Mouse (Mus musculus) heart, embryonic 16.5 days (tissue): ENCODE data around the gene P3h4. TPM values are rescaled to one million over a fixed set of nuclear protein-coding genes. Genes with fewer than 3 reads are reported as not detected.

Source experiments
- ATAC-seq: fragments of 200-750 bp; cut with Nextera tagmentation; replicated peaks from 2 replicates; pipeline ENCODE4 v1.8.0; 2017; ENCODE audit warnings: moderate number of reproducible peaks; ENCODE audit not compliant: insufficient read depth, low FRiP score; ENCODE audit errors: extremely low read depth
- H3K27ac ChIP-seq: fragments of 300-500 bp; sonication (generic); 2 replicates; pipeline ENCODE4 v1.5.1; 2014; ENCODE audit warnings: mild to moderate bottlenecking, low read length, control low read depth, moderate library complexity
- H3K27me3 ChIP-seq: fragments of 300-500 bp; sonication (generic); 2 replicates; pipeline ENCODE4 v1.6.1; 2014; ENCODE audit warnings: low read length, mixed read lengths; ENCODE audit not compliant: control insufficient read depth, insufficient read depth
- H3K36me3 ChIP-seq: fragments of 300-500 bp; sonication (generic); 2 replicates; pipeline ENCODE4 v1.6.1; 2014; ENCODE audit not compliant: control insufficient read depth, insufficient read depth
- H3K4me1 ChIP-seq: fragments of 300-500 bp; sonication (generic); 2 replicates; pipeline ENCODE4 v1.6.1; 2014; ENCODE audit warnings: low read length, mixed read lengths; ENCODE audit not compliant: control insufficient read depth, insufficient read depth
- H3K4me2 ChIP-seq: fragments of 300-500 bp; sonication (generic); 2 replicates; pipeline ENCODE4 v1.6.1; 2014; ENCODE audit warnings: low read depth, mild to moderate bottlenecking, control low read depth, low read length
- H3K4me3 ChIP-seq: fragments of 300-500 bp; sonication (generic); 2 replicates; pipeline ENCODE4 v1.5.1; 2014; ENCODE audit warnings: mild to moderate bottlenecking, control low read depth, low read length
- H3K9ac ChIP-seq: fragments of 300-500 bp; sonication (generic); 2 replicates; pipeline ENCODE4 v1.6.1; 2014; ENCODE audit warnings: low read length, control low read depth
- H3K9me3 ChIP-seq: fragments of 300-500 bp; sonication (generic); replicated peaks from 2 replicates; pipeline ENCODE4 v1.6.1; 2016; ENCODE audit warnings: low read length; ENCODE audit not compliant: control insufficient read depth
- WGBS: fragments of 180-500 bp; shearing (Covaris S2); extraction: QIAGEN DNeasy Blood & Tissue Kit; methylation state at CpG from one replicate; pipeline ENCODE4 v1.1.7; 2014; 5-methylcytosine and 5-hydroxymethylcytosine counted together
- polyA plus RNA-seq: library from polyadenylated mRNA; unstranded; fragments of >200 nt; fragmentation: Nextera tagmentation; extraction: Ambion mirVana; gene quantifications from 2 replicates; pipeline ENCODE4 v1.2.1, GENCODE M21; 2015

Gene P3h4
- polyA plus RNA-seq, 1 experiment from 2014 or later, result 50.8 TPM

DNA sequence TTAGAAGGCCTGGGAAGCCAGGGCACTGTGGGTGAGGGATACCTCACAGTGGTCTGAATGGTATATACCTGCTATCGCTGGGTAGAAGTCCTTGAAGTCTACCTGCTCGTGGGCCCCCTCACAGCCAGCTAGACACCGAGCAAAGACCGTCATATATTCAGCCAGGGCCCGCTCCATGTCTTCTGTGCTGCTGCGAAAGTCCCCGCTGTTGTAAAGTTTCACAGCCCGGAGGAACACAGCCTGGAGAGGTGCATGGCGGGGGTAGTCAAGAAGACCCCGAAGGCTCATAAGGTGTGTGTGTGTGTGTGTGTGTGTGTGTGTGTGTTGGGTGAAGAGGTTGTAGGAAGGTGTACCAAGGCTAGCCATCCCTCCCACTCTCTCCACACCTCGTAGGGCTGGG, 1.1 kb downstream of the P3h4 start:
- WGBS, result 55% methylated on average over 11 of the region's 11 CpGs
- peak overlapping the region; percentile 74 for H3K9ac ChIP-seq
- no peaks in the 10 kb centered on the region for H3K27me3 ChIP-seq
- H3K27ac ChIP-seq, result peak overlapping the region; percentile 95; the same call in 1 of the 2 replicates
- H3K36me3 ChIP-seq, result peaks cover 7% of the 10 kb centered on the region
- peak overlapping the region; percentile 60 for H3K4me3 ChIP-seq
- H3K4me2 ChIP-seq, result peak overlapping the region; percentile 87
- no peak for ATAC-seq
- H3K4me1 ChIP-seq, result peaks cover 26% of the 10 kb centered on the region
- no peaks in the 10 kb centered on the region for H3K9me3 ChIP-seq

GRCm38 (mm10) chr11:100411736-100412135, 2.9 kb downstream of the P3h4 start:
- Histone ChIP-seq H3K9ac (no peak overlapping the region), H3K9me3 (no peaks in the 10 kb centered on the region), H3K27me3 (no peaks in the 10 kb centered on the region), H3K4me3 (no peak overlapping the region), H3K36me3 (peaks cover 8% of the 10 kb centered on the region), H3K4me2 (no peak overlapping the region; the same call in 1 of the 2 replicates), H3K27ac (no peak overlapping the region), H3K4me1 (peaks cover 32% of the 10 kb centered on the region)
- WGBS, result 58% methylated on average over 11 of the region's 11 CpGs
- ATAC-seq, result no peak

DNA sequence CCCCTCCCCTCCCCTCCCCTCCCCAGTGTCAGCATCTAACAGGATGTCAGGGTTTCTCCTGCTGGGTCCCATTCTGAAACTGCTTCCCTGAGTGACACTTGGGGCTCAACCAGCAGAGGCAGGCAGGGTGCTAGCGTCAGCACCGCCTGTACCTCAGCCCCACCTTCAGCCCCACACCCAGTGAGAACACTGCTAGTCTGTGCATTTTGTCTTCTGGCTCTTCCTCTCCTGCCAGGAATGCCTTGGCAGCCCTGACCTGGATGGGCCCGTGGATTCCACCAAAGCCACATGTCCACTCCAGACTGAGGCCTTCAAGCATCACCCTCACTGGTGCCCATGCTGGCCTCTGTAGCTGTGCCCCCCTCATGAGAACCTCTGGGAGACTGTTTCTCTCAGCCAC, 5.0 kb downstream of the P3h4 start:
- Histone ChIP-seq H3K9me3 (no peaks in the 10 kb centered on the region), H3K27ac (no peak overlapping the region), H3K9ac (no peak overlapping the region), H3K36me3 (peaks cover 8% of the 10 kb centered on the region), H3K4me2 (no peak overlapping the region), H3K4me1 (peaks cover 26% of the 10 kb centered on the region), H3K27me3 (no peaks in the 10 kb centered on the region), H3K4me3 (no peak overlapping the region)
- no peak for ATAC-seq
- 67% methylated on average over 3 of the region's 3 CpGs for WGBS

GRCm38 (mm10) chr11:100408835-100409462, 5.7 kb downstream of the P3h4 start:
- Histone ChIP-seq H3K27ac (no peak overlapping the region), H3K4me3 (no peak overlapping the region), H3K9ac (no peak overlapping the region), H3K4me1 (peaks cover 30% of the 10 kb centered on the region), H3K4me2 (no peak overlapping the region), H3K36me3 (peaks cover 8% of the 10 kb centered on the region), H3K9me3 (no peaks in the 10 kb centered on the region), H3K27me3 (no peaks in the 10 kb centered on the region)
- 91% methylated on average over 12 of the region's 12 CpGs for WGBS
- ATAC-seq, result no peak

GRCm38 (mm10) chr11:100408076-100408834, 6.4 kb downstream of the P3h4 start:
- WGBS, result 36% methylated on average over 10 of the region's 10 CpGs
- peaks cover 8% of the 10 kb centered on the region for H3K36me3 ChIP-seq
- no peak overlapping the region for H3K4me3 ChIP-seq
- no peaks in the 10 kb centered on the region for H3K27me3 ChIP-seq
- H3K4me1 ChIP-seq, result peaks cover 33% of the 10 kb centered on the region
- peak overlapping the region; percentile 37 for H3K27ac ChIP-seq
- no peaks in the 10 kb centered on the region for H3K9me3 ChIP-seq
- no peak overlapping the region for H3K4me2 ChIP-seq
- H3K9ac ChIP-seq, result no peak overlapping the region
- ATAC-seq, result peak; percentile 46; the same call in 1 of the 2 replicates

DNA sequence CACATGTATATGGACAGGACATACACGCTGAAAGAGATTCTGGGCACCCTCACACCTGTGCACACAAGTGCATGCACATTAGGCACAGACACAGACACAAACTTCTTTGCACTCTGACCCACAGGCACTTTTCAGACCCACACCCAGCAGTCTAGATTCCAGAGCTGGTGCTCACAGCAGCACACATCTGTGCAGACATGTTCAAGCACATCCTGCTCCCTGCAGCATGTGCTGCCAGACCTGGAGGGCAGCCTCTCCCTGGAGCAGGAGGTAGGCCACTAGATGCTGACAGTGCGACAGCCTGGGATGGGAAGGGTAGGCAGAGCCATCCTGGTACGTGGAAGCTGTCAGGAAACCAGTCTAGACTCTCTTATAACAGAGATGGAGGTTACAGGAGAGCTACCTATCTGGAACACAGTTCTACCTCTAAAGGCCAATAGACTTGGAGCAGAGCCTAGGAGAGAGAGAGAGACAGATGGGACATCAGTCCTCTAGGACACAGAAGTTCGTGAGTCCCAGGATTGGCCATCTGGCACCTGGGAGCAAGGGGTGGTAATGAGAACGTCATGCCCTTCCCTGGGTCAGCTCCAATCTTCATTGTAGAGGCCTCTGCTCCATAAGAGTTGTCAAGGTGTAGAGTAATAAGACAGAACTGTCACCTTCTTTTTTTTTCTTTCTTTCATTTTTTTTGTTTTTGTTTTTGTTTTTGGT, 7.5 kb downstream of the P3h4 start:
- Histone ChIP-seq H3K4me3 (no peak overlapping the region), H3K4me2 (no peak overlapping the region), H3K9ac (0 out of 2 replicates have a peak overlapping the region, but pooled peaks have one; percentile 22), H3K27me3 (no peaks in the 10 kb centered on the region), H3K27ac (no peak overlapping the region), H3K36me3 (peaks cover 8% of the 10 kb centered on the region), H3K4me1 (peaks cover 32% of the 10 kb centered on the region), H3K9me3 (no peaks in the 10 kb centered on the region)
- 84% methylated on average over 5 of the region's 5 CpGs for WGBS
- no peak for ATAC-seq

- no peak overlapping the region for H3K27ac ChIP-seq
- 78% methylated on average over 8 of the region's 8 CpGs for WGBS
- H3K4me2 ChIP-seq, result no peak overlapping the region
- H3K9ac ChIP-seq, result no peak overlapping the region
- ATAC-seq, result no peak
- H3K27me3 ChIP-seq, result no peaks in the 10 kb centered on the region
- H3K36me3 ChIP-seq, result peaks cover 8% of the 10 kb centered on the region
- H3K9me3 ChIP-seq, result no peaks in the 10 kb centered on the region
- H3K4me1 ChIP-seq, result peaks cover 37% of the 10 kb centered on the region
- H3K4me3 ChIP-seq, result no peak overlapping the region
Measured at GRCm38 (mm10) chr11:100406273-100406672, 8.4 kb downstream of the P3h4 start.

DNA sequence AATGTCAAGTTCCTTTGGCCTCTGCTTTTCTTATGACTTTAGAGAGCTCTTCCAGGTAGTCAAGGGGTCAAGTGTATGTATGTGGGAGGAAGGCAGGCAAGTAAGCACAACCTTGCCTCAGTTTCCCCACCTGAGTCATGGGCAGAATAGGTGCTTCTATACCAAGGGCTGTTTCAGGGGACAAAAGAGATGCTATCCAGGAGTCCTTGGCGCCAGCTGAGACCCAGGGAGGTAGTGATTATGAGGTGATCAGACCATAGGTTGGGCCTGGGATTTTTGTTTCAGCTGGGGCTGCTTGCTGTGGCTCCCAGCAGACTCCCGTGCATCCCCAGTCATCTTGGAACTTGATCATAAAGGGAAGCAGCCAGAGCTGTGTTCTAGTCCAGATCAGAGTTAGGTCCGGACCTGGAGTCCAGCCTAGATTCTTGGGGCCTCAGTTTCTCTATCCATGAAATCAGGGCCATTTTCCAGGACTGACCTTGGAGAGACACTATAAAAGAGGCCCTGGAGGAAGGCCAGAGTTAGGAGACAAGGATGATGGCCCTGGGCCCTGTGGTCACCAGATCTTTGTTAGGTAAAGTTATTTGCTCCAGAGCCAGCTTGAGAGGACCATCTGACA, 10.1 kb downstream of the P3h4 start:
- H3K9ac ChIP-seq, result no peak overlapping the region
- no peaks in the 10 kb centered on the region for H3K9me3 ChIP-seq
- ATAC-seq, result no peak
- H3K36me3 ChIP-seq, result peaks cover 5% of the 10 kb centered on the region; the same call in 1 of the 2 replicates
- peak overlapping the region; percentile 95 for H3K27ac ChIP-seq
- H3K4me2 ChIP-seq, result no peak overlapping the region
- peaks cover 51% of the 10 kb centered on the region for H3K4me1 ChIP-seq
- H3K27me3 ChIP-seq, result no peaks in the 10 kb centered on the region
- 89% methylated on average over 3 of the region's 3 CpGs for WGBS
- H3K4me3 ChIP-seq, result no peak overlapping the region
